8 mouse cellular contexts compared by ENCODE assay signal in genomic region chr17:6172926-6173690, GRCm38 (mm10).
DNase-seq lines count a peak whose midpoint lies in the region; ATAC-seq and TF ChIP-seq lines count a peak whose summit lies in the region.

No protein-coding gene starts in this region.

- DNase-seq in forebrain, embryonic 11.5 days (ENCODE audit: low spot score), result no peak
- DNase-seq in 416B (ENCODE audit: low read depth), result peak; percentile 95
- DNase-seq in brain, embryonic 14.5 days (ENCODE audit: low read depth), result peak; percentile 31
- peak; percentile 53 for DNase-seq in kidney, postnatal 14 days
- DNase-seq in lung, postnatal 10 days, result peak; percentile 74
- DNase-seq in urinary bladder, postnatal 14 days (ENCODE audit: low spot score), result peak; percentile 65

- no peak for TF ChIP-seq POLR2A in brain, embryonic 14.5 days (IDR thresholded peaks at IDR 0.05; ENCODE audit: borderline replicate concordance, extremely low read depth, insufficient read depth, insufficient read length, poor library complexity, severe bottlenecking)

- H3K4me3 ChIP-seq in forebrain, embryonic 13.5 days, result no peak overlapping the region
- H3K4me3 ChIP-seq in forebrain, embryonic 11.5 days (ENCODE audit: low read depth, low read length), result no peak overlapping the region
- no peak overlapping the region for H3K4me3 ChIP-seq in heart, embryonic 15.5 days

- no peak for ATAC-seq in forebrain, embryonic 13.5 days
- ATAC-seq in forebrain, embryonic 11.5 days (replicated peaks; ENCODE audit: low FRiP score), result no peak
- ATAC-seq in heart, embryonic 15.5 days (replicated peaks; ENCODE audit: insufficient number of reproducible peaks, insufficient read depth, low FRiP score, low read depth), result peak; percentile 97

- TF ChIP-seq CTCF in brain, embryonic 14.5 days (IDR thresholded peaks at IDR 0.05; ENCODE audit: borderline replicate concordance, extremely low read depth, insufficient read depth, insufficient read length), result no peak

- H3K4me2 ChIP-seq in forebrain, embryonic 13.5 days, result no peak overlapping the region
- H3K4me2 ChIP-seq in forebrain, embryonic 11.5 days (ENCODE audit: low read depth, low read length, severe bottlenecking), result no peak overlapping the region
- peak overlapping the region; percentile 45 for H3K4me2 ChIP-seq in heart, embryonic 15.5 days

- no peak overlapping the region for H3K9ac ChIP-seq in forebrain, embryonic 13.5 days
- H3K9ac ChIP-seq in forebrain, embryonic 11.5 days (ENCODE audit: low read length), result no peak overlapping the region
- no peak overlapping the region for H3K9ac ChIP-seq in heart, embryonic 15.5 days

- peaks cover 8% of the 10 kb centered on the region for H3K4me1 ChIP-seq in forebrain, embryonic 13.5 days
- no peaks in the 10 kb centered on the region for H3K4me1 ChIP-seq in forebrain, embryonic 11.5 days (replicated peaks; ENCODE audit: control insufficient read depth, insufficient read depth, low read length)
- peaks cover 24% of the 10 kb centered on the region for H3K4me1 ChIP-seq in heart, embryonic 15.5 days (replicated peaks)

- peaks cover 30% of the 10 kb centered on the region for H3K36me3 ChIP-seq in forebrain, embryonic 13.5 days (ENCODE audit: poor library complexity, severe bottlenecking)
- no peaks in the 10 kb centered on the region for H3K36me3 ChIP-seq in forebrain, embryonic 11.5 days (ENCODE audit: control insufficient read depth, insufficient read depth, low read length)
- H3K36me3 ChIP-seq in heart, embryonic 15.5 days, result peaks cover 7% of the 10 kb centered on the region

- H3K9me3 ChIP-seq in forebrain, embryonic 13.5 days (replicated peaks), result peaks cover 3% of the 10 kb centered on the region
- H3K9me3 ChIP-seq in forebrain, embryonic 11.5 days (ENCODE audit: control insufficient read depth, low read length), result no peaks in the 10 kb centered on the region
- H3K9me3 ChIP-seq in heart, embryonic 15.5 days (replicated peaks), result no peaks in the 10 kb centered on the region

- H3K27ac ChIP-seq in forebrain, embryonic 13.5 days, result peak overlapping the region; percentile 25
- no peak overlapping the region for H3K27ac ChIP-seq in forebrain, embryonic 11.5 days (ENCODE audit: low read depth, low read length)
- peak overlapping the region; percentile 87 for H3K27ac ChIP-seq in heart, embryonic 15.5 days

- no peaks in the 10 kb centered on the region for H3K27me3 ChIP-seq in forebrain, embryonic 13.5 days
- H3K27me3 ChIP-seq in forebrain, embryonic 11.5 days (ENCODE audit: control insufficient read depth, insufficient read depth, low read length), result no peaks in the 10 kb centered on the region
- H3K27me3 ChIP-seq in heart, embryonic 15.5 days, result no peaks in the 10 kb centered on the region

- WGBS in forebrain, embryonic 13.5 days, result 79% methylated on average over 5 of the region's 5 CpGs
- WGBS in forebrain, embryonic 11.5 days, result 73% methylated on average over 5 of the region's 5 CpGs
- WGBS in heart, embryonic 15.5 days, result 43% methylated on average over 5 of the region's 5 CpGs
